ENCODE assay signal across 8 mouse cellular contexts in genomic region chr16:30187400-30187799, GRCm38 (mm10).
DNase-seq lines count a peak whose midpoint lies in the region; ATAC-seq lines count a peak whose summit lies in the region.

No protein-coding gene starts in this region.

- no peaks in the 10 kb centered on the region for H3K9me3 ChIP-seq in lung, embryonic 15.5 days
- H3K9me3 ChIP-seq in embryonic facial prominence, embryonic 14.5 days (ENCODE audit: control insufficient read depth, low read length): no peaks in the 10 kb centered on the region
- H3K9me3 ChIP-seq in limb, embryonic 13.5 days: no peaks in the 10 kb centered on the region

- H3K36me3 ChIP-seq in lung, embryonic 15.5 days: no peaks in the 10 kb centered on the region
- no peaks in the 10 kb centered on the region for H3K36me3 ChIP-seq in embryonic facial prominence, embryonic 14.5 days (ENCODE audit: control insufficient read depth, insufficient read depth, low read length)
- H3K36me3 ChIP-seq in limb, embryonic 13.5 days: no peaks in the 10 kb centered on the region

- 38% methylated on average over 9 of the region's 9 CpGs for WGBS in lung, embryonic 15.5 days
- 38% methylated on average over 9 of the region's 9 CpGs for WGBS in embryonic facial prominence, embryonic 14.5 days
- WGBS in limb, embryonic 13.5 days: 32% methylated on average over 9 of the region's 9 CpGs

- H3K4me1 ChIP-seq in lung, embryonic 15.5 days: peaks cover 75% of the 10 kb centered on the region
- H3K4me1 ChIP-seq in embryonic facial prominence, embryonic 14.5 days (ENCODE audit: control insufficient read depth, insufficient read depth, low read length): peaks cover 67% of the 10 kb centered on the region
- peaks cover 76% of the 10 kb centered on the region for H3K4me1 ChIP-seq in limb, embryonic 13.5 days

- H3K4me3 ChIP-seq in lung, embryonic 15.5 days: peak overlapping the region; percentile 15; the same call in 1 of the 2 replicates
- H3K4me3 ChIP-seq in embryonic facial prominence, embryonic 14.5 days (ENCODE audit: low read depth, low read length): peak overlapping the region; percentile 15; the same call in 1 of the 2 replicates
- H3K4me3 ChIP-seq in limb, embryonic 13.5 days: peak overlapping the region; percentile 39; the same call in 1 of the 2 replicates

- intact Hi-C loops in left cerebral cortex, postnatal 14 days (cut with DNase I): loop anchor here (5.0 kb wide), 1 partner anchor 455 kb away; no protein-coding TSS in a partner anchor

- H3K27me3 ChIP-seq in lung, embryonic 15.5 days: no peaks in the 10 kb centered on the region
- H3K27me3 ChIP-seq in embryonic facial prominence, embryonic 14.5 days (replicated peaks; ENCODE audit: control insufficient read depth, insufficient read depth, low read length): no peaks in the 10 kb centered on the region
- peaks cover 35% of the 10 kb centered on the region for H3K27me3 ChIP-seq in limb, embryonic 13.5 days

- peak overlapping the region; percentile 51 for H3K4me2 ChIP-seq in lung, embryonic 15.5 days
- H3K4me2 ChIP-seq in embryonic facial prominence, embryonic 14.5 days (ENCODE audit: low read depth, low read length): peak overlapping the region; percentile 55; the same call in 1 of the 2 replicates
- H3K4me2 ChIP-seq in limb, embryonic 13.5 days (replicated peaks): peak overlapping the region; percentile 72

- no peak overlapping the region for H3K9ac ChIP-seq in lung, embryonic 15.5 days
- H3K9ac ChIP-seq in embryonic facial prominence, embryonic 14.5 days (ENCODE audit: low read depth, low read length): no peak overlapping the region
- H3K9ac ChIP-seq in limb, embryonic 13.5 days: peak overlapping the region; percentile 59; the same call in 1 of the 2 replicates

- no peak for DNase-seq in lung, postnatal 25 days (ENCODE audit: low spot score)
- DNase-seq in embryonic facial prominence, embryonic 14.5 days (ENCODE audit: low spot score): no peak
- DNase-seq in skeletal muscle tissue, adult 2 months (ENCODE audit: low read depth, low spot score): peak; percentile 56
- DNase-seq in frontal cortex, postnatal 25 days (ENCODE audit: low spot score in 2 of 2): no peak
- no peak for DNase-seq in left cerebral cortex, postnatal 14 days (ENCODE audit: low spot score in 2 of 2)

- ATAC-seq in lung, embryonic 15.5 days (ENCODE audit: borderline replicate concordance, extremely low read depth, low FRiP score, low TSS enrichment): no peak
- ATAC-seq in embryonic facial prominence, embryonic 14.5 days (ENCODE audit: low read depth): no peak
- no peak for ATAC-seq in limb, embryonic 13.5 days (ENCODE audit: low FRiP score, low read depth)
- ATAC-seq in activated CD4-positive, CD25-positive, alpha-beta regulatory T cell, adult 4 months: no peak

- H3K27ac ChIP-seq in lung, embryonic 15.5 days: peak overlapping the region; percentile 86
- peak overlapping the region; percentile 69 for H3K27ac ChIP-seq in embryonic facial prominence, embryonic 14.5 days (replicated peaks; ENCODE audit: low read depth, low read length)
- peak overlapping the region; percentile 48; the same call in 1 of the 2 replicates for H3K27ac ChIP-seq in limb, embryonic 13.5 days
